Mouse (Mus musculus) kidney, adult 18-20 months (tissue): ENCODE measurements around the gene Srgn.

ENCODE experiments used
- DNase-seq: peaks from one replicate; pipeline ENCODE4 v3.0.0; 2021

Gene Srgn

GRCm38 (mm10) chr10:62527351-62527750 lies at the start of gene Srgn:
TSS of gene Srgn (minus strand) at chr10:62527451.
- no peak for DNase-seq

GRCm38 (mm10) chr10:62575001-62575400 lies 47.8 kb upstream of the Srgn start:
- no peak for DNase-seq

GRCm38 (mm10) chr10:62570126-62570871 lies 43.0 kb upstream of the Srgn start:
- no peak for DNase-seq

GRCm38 (mm10) chr10:62568861-62569260 lies 41.6 kb upstream of the Srgn start:
- DNase-seq, result no peak

- no peak for DNase-seq
These were observed 30.5 kb upstream of the Srgn start for GRCm38 (mm10) chr10:62557736-62558135.

- DNase-seq, result no peak
These were observed 29.3 kb upstream of the Srgn start for GRCm38 (mm10) chr10:62556558-62556901.

GRCm38 (mm10) chr10:62555705-62556557 lies 28.7 kb upstream of the Srgn start:
- no peak for DNase-seq

- no peak for DNase-seq
These were observed 26.4 kb upstream of the Srgn start for GRCm38 (mm10) chr10:62553611-62554091.

- DNase-seq, result no peak
These were observed 23.6 kb upstream of the Srgn start for GRCm38 (mm10) chr10:62550787-62551300.

GRCm38 (mm10) chr10:62549523-62550166 lies 22.4 kb upstream of the Srgn start:
- peak; percentile 81 for DNase-seq

GRCm38 (mm10) chr10:62546441-62546840 lies 19.2 kb upstream of the Srgn start:
- DNase-seq, result peak; percentile 44

GRCm38 (mm10) chr10:62545759-62546158 lies 18.5 kb upstream of the Srgn start:
- DNase-seq, result no peak

GRCm38 (mm10) chr10:62544316-62544715 lies 17.1 kb upstream of the Srgn start:
- no peak for DNase-seq

GRCm38 (mm10) chr10:62543399-62543808 lies 16.2 kb upstream of the Srgn start:
- DNase-seq, result peak; percentile 24

- no peak for DNase-seq
These were observed 15.7 kb upstream of the Srgn start for GRCm38 (mm10) chr10:62542928-62543327.

- DNase-seq, result no peak
These were observed 15.3 kb upstream of the Srgn start for GRCm38 (mm10) chr10:62542507-62542906.

- DNase-seq, result no peak
These were observed 14.2 kb upstream of the Srgn start for GRCm38 (mm10) chr10:62541499-62541898.

GRCm38 (mm10) chr10:62540800-62541199 lies 13.5 kb upstream of the Srgn start:
- no peak for DNase-seq

GRCm38 (mm10) chr10:62534509-62534908 lies 7.3 kb upstream of the Srgn start:
- no peak for DNase-seq

GRCm38 (mm10) chr10:62532832-62533231 lies 5.6 kb upstream of the Srgn start:
- DNase-seq, result no peak

GRCm38 (mm10) chr10:62530183-62530582 lies 2.9 kb upstream of the Srgn start:
- peak; percentile 73 for DNase-seq

- DNase-seq, result no peak
These were observed 4.8 kb downstream of the Srgn start for GRCm38 (mm10) chr10:62522346-62522950.

- no peak for DNase-seq
These were observed 5.5 kb downstream of the Srgn start for GRCm38 (mm10) chr10:62521763-62522162.
